Mouse (Mus musculus) kidney, adult 8-10 months (tissue): ENCODE measurements at regions not wholly inside any gene's neighbourhood (a gene's known extent, or its start where the extent isn't known, plus 50 kb on each side); places are given as distances from the start of the nearest gene placed in this dataset.

Experiments used
- DNase-seq, 2 experiments: peaks; one replicate each; pipeline ENCODE4 v3.0.0; 2022

GRCm38 (mm10) chr12:38928786-38929351 is 149.7 kb downstream of the Etv1 start:
- peak in 1 of 2 experiments; percentile 9 for DNase-seq

- no peak for DNase-seq
Measured at GRCm38 (mm10) chr12:38929644-38930043, 150.5 kb downstream of the Etv1 start.

GRCm38 (mm10) chr12:38931769-38932168 is 152.6 kb downstream of the Etv1 start:
- DNase-seq, result no peak

DNA sequence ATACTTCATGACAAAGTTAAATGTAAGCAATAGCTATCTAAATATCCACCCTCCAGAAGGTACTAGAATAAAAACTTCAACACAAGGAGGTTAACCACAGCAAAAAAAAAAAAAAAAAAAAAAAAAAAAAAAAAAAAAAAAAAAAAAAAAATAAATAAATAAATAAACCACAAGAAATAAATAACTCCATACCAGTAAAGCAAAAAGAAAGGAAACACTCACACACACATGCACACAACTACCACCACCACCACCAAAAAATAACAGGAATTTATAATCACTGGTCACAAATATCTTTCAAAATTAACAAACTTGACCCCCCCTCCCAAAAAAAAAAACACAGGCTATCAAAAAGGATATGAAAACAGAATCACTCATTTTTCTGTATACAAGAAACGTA is 180.4 kb downstream of the Etv1 start:
- no peak for DNase-seq

DNA sequence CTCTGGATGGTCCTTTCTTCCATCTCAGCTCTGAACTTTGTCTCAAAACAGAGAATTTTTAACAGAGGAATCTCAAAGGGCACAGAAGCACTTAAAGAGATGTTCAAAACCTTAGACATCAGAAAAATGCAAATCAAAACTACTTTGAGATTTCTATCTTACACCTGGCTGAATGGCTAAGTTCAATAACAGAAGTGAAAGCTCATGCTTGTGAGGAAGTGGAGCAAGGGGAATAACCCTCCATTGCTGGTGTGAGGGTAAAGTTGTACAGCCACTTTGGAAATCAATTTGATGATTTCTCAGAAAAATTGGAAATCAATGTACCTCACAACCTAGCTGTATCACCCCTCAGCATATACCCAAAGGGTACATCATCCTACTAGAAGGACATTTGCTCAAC is 183.1 kb downstream of the Etv1 start:
- DNase-seq, result no peak

GRCm38 (mm10) chr12:38970347-38970746 is 191.2 kb downstream of the Etv1 start:
- DNase-seq, result no peak

DNA sequence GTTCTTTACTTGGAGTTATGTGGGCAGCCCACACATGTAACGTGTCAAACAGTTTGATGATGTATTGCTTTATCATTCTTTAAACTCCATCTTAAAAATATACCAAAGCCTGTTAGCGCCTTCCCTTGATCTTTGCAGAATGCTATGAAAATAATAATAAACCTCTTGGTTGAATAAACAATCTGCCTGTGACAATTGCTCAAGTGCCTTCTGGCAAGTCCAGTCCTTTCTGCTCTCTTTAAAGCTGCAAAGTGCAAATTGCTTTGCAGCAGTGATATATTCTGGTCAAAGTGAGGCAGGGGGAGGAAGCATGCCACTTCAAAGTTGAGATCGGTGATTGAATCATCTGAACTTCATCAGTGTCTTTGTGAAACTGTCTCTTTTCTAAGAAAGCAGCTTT is 193.0 kb downstream of the Etv1 start:
- DNase-seq, result no peak

DNA sequence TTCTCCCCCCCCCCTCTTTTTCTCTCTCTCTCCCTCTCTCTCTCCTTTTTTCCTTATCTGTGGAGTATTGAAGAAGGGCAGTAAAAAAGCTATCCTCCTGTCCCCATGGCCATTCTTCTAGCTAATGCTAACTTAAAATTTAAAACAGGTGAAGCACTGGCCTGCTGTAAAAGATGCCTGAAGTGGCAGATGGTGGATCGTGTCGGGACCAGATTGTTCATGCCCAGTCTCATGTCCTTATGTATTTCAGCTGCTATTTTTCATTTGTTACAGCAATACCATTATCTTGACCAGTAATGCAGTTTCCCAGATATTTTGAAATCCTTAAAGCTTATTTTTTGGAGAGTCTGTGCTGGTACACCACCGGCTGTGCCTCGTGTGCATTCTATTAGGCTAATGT is 196.3 kb downstream of the Etv1 start:
- DNase-seq, result no peak

- no peak for DNase-seq
Measured at GRCm38 (mm10) chr12:38982423-38982822, 203.2 kb downstream of the Etv1 start.

DNA sequence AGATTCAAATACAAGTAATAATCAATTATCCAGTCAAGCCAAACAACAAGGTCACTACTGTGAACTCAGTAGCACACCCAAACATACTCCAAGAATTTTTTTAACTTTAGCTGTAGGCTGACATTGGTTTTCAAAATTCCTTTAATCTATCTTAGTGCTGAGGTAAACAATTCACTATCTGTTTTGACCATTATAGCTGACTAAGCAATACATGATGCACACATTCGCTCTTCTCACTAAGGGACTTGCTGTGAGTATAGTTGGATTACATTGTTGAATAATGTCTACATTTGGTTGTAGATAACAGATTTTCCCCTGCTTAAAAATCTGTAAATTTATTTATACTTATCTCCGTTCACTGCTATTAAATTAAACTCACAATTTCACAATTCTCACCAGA is 206.7 kb downstream of the Etv1 start:
- no peak for DNase-seq

DNA sequence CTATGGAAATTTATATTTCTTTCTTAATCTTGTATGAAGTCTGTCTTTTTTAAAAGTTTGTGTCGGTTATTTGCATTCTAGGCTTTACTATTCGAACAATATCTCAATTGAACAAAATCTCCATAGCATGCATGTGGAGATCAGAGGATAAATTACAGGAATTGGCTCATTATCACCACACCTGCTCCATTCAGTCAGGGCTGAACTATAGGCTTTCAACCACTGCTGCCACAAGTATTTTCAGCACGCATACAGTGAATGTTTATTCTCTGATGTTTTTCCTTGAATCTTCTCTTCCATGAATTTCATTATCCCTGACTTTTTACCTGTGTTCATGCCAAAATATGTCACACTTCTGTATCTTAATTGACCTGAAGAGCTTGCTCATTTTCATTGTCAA is 207.2 kb downstream of the Etv1 start:
- no peak for DNase-seq

- no peak for DNase-seq
Measured at GRCm38 (mm10) chr12:38987277-38987676, 208.1 kb downstream of the Etv1 start.

GRCm38 (mm10) chr12:38987819-38988218 is 208.6 kb downstream of the Etv1 start:
- DNase-seq, result no peak

DNA sequence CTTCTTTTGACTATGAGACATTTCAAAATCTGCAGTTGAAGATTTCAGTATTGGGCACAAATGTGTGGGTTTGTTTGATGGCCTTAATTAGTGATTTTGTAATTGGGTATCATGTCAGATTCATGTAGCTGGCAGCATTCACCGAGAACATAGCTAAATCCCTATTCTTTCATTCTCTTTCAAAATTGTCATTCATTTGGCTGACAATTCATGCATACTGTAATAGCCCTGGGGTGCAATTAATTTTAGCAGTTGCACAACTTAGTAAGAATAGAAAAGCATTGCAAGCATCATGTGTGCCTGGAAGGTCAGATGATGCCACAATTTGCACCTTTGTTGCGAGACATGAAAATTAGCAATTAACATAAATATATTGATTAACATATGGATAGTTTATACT is 248.0 kb downstream of the Etv1 start:
- DNase-seq, result no peak

DNA sequence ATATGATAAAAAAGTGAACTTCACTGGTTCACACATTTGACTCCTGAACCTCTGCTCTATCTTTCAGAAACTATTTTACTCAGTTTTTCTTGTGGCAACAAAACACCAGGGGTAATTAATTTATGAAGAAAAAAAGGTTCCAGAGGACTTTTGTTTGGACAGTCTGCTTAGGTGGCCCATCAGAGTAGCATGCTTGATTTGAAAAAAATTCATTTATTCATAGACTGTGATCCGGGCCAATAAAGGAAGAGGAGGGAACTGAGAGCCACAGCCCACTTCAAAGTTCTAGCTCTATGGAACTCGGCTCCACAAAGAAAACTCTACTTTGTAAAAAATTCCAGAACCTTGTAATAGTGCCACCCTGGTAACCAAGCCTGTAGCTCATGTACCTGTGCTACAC is 248.8 kb downstream of the Etv1 start:
- no peak for DNase-seq

DNA sequence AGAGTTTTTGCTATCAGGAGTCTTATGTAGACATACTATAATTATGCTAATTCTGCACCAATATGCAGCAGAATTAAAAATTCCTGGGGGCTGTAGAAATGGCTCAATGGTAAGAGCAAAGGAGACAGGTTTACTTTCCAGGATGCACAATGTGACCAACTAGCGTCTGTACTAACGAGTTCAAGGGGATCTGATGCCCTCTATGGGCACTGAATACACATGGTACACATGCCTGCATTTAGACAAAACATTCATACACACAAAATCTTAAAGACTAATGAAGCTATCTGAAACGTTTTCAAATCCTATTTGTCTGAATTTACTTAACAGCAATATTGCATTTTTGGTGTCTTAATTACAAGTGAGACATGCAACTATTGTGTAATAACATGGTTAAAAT is 254.8 kb downstream of the Etv1 start:
- no peak for DNase-seq

DNA sequence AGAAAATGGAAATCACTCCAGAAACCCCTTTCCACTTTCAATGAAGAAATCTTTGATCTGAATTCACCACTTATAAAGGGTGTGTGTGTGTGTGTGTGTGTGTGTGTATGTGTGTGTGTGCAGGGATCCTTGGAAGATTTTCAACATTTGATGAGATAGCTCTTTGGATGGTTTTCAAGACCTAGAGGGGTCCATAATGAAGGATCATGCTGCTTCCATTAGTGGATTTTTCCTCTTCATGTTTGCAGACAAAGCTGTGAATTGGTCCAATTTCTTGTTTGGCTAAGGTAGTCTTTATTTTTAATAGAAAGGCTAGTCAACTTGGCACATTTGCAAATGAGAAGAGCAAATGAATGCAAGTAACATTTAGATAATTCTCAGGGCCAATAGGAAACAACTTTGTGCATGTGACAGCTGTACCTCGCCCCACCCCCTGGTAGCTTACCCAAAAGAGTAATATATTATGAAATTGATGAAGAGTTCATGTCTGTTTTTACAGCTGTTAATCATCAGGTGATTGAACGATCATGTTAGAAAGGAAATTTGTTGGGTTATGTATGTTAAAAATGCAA is 257.4 kb downstream of the Etv1 start:
- no peak for DNase-seq

- DNase-seq, result no peak
Measured at GRCm38 (mm10) chr12:39038077-39038476, 258.9 kb downstream of the Etv1 start.

GRCm38 (mm10) chr12:39038656-39039055 is 259.5 kb downstream of the Etv1 start:
- DNase-seq, result no peak

DNA sequence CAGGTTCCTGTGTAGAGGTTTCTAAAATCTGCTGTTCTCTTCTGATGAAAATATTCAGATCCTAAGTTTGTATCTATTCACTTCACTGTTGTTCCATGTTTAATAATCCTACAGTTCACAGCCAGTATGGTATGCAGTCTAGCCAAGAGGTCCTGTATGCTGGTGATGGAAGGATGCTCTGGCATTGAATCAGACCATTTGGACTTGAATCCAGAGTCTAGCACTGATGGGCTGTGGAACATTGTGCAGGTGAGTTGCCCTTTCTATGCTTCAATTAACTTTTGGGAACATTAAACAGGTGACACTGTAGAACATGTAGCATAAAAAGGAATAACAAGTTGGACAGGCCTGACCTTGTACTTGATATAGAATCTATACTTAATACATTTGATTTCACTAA is 267.9 kb downstream of the Etv1 start:
- DNase-seq, result no peak

DNA sequence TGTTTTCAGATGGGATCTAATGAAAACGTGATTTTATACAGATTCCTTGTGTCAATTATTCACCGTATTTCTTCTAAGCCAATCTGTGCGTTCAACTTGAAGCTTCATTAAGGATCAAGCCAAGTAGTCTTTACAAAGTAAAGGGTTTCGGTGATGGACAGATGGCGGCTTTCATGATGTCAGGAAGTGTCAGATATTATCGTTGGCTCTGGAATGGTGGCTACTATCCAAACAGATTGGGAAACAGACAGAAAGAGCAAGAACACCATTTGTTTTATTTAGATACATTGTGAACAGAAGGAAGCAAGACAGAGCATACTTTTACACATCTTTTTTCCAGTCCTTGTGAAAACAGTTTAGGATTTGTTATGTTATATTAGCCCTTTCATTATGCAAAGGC is 269.3 kb downstream of the Etv1 start:
- DNase-seq, result no peak

GRCm38 (mm10) chr12:39048958-39049357 is 269.8 kb downstream of the Etv1 start:
- peak in 1 of 2 experiments; percentile 15 for DNase-seq

DNA sequence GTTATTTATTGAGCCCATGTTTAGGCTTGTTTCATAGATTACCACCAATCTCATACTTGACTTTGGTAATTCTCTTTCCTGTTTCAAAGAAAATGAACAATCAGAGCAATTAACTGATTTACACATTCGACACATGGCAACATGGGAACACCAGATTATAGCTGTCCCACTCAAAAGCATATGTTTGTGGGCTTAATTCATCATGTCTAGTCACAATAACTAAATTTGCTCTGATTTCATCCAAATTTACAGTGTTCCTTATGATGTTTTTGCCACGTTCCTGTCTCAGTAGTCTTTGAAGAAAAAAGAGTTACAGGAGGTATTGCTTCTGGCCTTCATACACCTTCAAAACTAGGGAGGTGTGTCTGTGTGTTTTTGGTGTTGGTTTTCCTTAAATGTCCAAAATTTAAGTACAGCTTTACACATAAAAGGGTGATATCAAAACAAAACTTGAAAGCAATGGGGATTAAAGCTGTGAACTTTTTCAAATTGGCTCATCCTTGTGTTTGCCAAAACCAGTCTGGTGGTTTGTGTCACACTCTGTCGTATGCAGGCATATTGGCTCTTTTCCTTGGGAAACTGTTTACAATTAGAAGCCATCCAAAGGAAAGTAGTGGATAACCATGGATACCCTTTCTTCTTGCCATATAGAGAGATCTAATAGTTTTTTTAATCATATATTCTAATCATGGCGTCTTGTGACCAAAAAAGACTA is 291.3 kb downstream of the Etv1 start:
- DNase-seq, result no peak

- no peak for DNase-seq
Measured at GRCm38 (mm10) chr12:39073289-39074022, 294.3 kb downstream of the Etv1 start.
